Mouse (Mus musculus) embryonic facial prominence, embryonic 10.5 days (tissue): Measurements from ENCODE around the gene Emc8. TPM values are rescaled to one million over a fixed set of nuclear protein-coding genes. Genes with fewer than 3 reads are reported as not detected.

ENCODE experiments used
- DNase-seq: peaks from one replicate; pipeline ENCODE4 v3.0.0-alpha.2; 2017; ENCODE audit warnings: low spot score
- H3K27ac ChIP-seq: fragments of 300-500 bp; sonication (generic); replicated peaks from 2 replicates; pipeline ENCODE4 v1.5.1; 2016; ENCODE audit warnings: mild to moderate bottlenecking
- H3K27me3 ChIP-seq: fragments of 300-500 bp; sonication (generic); replicated peaks from 2 replicates; pipeline ENCODE4 v1.6.1; 2016; ENCODE audit warnings: low read depth, mild to moderate bottlenecking; ENCODE audit not compliant: poor library complexity, severe bottlenecking
- H3K36me3 ChIP-seq: fragments of 300-500 bp; sonication (generic); replicated peaks from 2 replicates; pipeline ENCODE4 v1.6.1; 2016; ENCODE audit warnings: mild to moderate bottlenecking, moderate library complexity
- H3K4me1 ChIP-seq: fragments of 300-500 bp; sonication (generic); 2 replicates; pipeline ENCODE4 v1.6.1; 2016
- H3K4me3 ChIP-seq: fragments of 300-500 bp; sonication (generic); 2 replicates; pipeline ENCODE4 v1.5.1; 2016; ENCODE audit warnings: mild to moderate bottlenecking, moderate library complexity
- H3K9me3 ChIP-seq: fragments of 300-500 bp; sonication (generic); 2 replicates; pipeline ENCODE4 v1.6.1; 2016; ENCODE audit warnings: mild to moderate bottlenecking
- WGBS: fragments of 180-500 bp; shearing (Covaris S2); methylation state at CpG from one replicate; pipeline ENCODE4 v1.1.7; 2016; 5-methylcytosine and 5-hydroxymethylcytosine counted together
- polyA plus RNA-seq: library from polyadenylated mRNA; unstranded; fragments of >200 nt; fragmentation: Nextera tagmentation; extraction: Ambion mirVana; gene quantifications from 2 replicates; pipeline ENCODE4 v1.2.1, GENCODE M21; 2016

Emc8 gene
- polyA plus RNA-seq, 1 experiment from 2014 or later, result 400 TPM

DNA sequence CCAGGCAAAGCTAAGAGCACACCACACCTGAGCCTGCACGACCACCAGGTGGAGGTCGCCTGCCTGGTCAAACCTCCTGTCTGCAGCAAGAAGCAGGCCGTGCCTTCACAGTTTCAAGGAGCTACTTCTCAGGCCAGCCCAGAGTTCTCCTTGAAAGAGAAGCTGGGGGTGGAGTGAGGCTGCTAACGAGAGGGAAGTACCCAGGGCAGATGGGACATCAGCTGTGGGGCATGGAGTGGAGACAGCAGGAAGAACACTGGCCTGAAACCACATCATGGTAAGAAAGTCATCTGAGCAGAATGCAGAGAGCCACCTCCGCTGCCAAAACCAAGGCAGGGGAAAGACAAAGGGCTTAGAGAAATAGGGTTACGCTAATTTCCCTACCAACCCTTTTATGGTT, 3.8 kb downstream of the Emc8 start:
- Histone ChIP-seq H3K27ac (no peak overlapping the region), H3K36me3 (peaks cover 43% of the 10 kb centered on the region), H3K27me3 (no peaks in the 10 kb centered on the region), H3K4me1 (peaks cover 41% of the 10 kb centered on the region), H3K9me3 (no peaks in the 10 kb centered on the region), H3K4me3 (no peak overlapping the region)
- DNase-seq, result no peak
- WGBS, result 86% methylated on average over 6 of the region's 6 CpGs

- Histone ChIP-seq H3K36me3 (peaks cover 88% of the 10 kb centered on the region), H3K27me3 (no peaks in the 10 kb centered on the region), H3K4me1 (no peaks in the 10 kb centered on the region), H3K4me3 (no peak overlapping the region), H3K9me3 (no peaks in the 10 kb centered on the region), H3K27ac (no peak overlapping the region)
- WGBS, result 91% methylated on average over 8 of the region's 8 CpGs
- no peak for DNase-seq
Measured at GRCm38 (mm10) chr8:120657415-120657814, 11.0 kb downstream of the Emc8 start.

GRCm38 (mm10) chr8:120656322-120657052, 11.9 kb downstream of the Emc8 start:
- peaks cover 94% of the 10 kb centered on the region for H3K36me3 ChIP-seq
- no peak overlapping the region for H3K4me3 ChIP-seq
- H3K27me3 ChIP-seq, result no peaks in the 10 kb centered on the region
- DNase-seq, result no peak
- no peaks in the 10 kb centered on the region for H3K9me3 ChIP-seq
- H3K27ac ChIP-seq, result no peak overlapping the region
- 90% methylated on average over 7 of the region's 7 CpGs for WGBS
- no peaks in the 10 kb centered on the region for H3K4me1 ChIP-seq

DNA sequence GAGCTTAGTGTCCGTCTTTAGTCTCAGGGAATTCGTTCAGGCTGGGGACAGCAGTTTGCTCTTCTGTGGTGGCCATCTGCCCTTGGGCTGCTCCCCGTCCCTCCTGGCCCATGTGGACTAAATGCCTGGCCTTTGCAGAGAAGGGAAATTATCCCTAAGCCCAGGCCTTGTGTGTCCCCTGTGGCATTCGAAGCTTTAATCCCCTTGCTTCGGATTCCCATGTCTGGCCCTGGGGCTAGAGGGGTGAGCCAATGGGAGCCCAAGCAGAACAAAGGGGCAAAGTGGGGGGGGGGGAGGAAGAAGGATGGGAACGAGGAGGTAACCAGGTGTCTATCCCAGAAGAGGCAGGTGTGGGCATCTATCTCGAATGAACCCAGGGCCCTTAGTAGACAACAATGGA, 20.8 kb downstream of the Emc8 start, which contains the start of gene 1190005I06Rik:
Gene 1190005I06Rik, minus strand, starts transcription at position 101 of the 400 bp plus-strand sequence.
- Histone ChIP-seq H3K27me3 (no peaks in the 10 kb centered on the region), H3K9me3 (no peaks in the 10 kb centered on the region), H3K36me3 (peaks cover 20% of the 10 kb centered on the region), H3K4me1 (peaks cover 12% of the 10 kb centered on the region), H3K4me3 (no peak within 1 kb of the TSS), H3K27ac (no peak within 1 kb of the TSS)
- no peak for DNase-seq
- WGBS, result 38% methylated on average over 7 of the region's 7 CpGs

DNA sequence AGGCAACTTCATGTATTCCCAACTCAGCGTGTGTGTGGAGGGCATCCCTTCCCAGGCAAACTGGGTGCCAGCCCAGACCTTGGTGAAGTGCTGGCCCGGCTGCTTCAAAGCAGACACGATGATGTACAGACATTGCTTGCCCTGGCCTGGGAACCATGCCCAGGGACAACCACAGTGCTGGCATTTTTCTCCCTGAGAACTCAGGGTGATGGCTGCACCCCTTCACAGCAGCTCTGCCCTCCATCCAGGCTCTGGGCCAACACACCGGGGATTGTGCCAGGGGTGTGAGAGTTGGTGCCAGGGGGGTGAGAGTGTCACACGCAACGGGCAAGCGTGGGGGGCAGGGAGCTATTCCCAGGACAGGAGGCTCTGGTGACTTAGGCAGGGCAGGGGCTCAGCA, 23.7 kb downstream of the Emc8 start:
- no peaks in the 10 kb centered on the region; the same call in 1 of the 2 replicates for H3K27me3 ChIP-seq
- no peak overlapping the region for H3K4me3 ChIP-seq
- H3K36me3 ChIP-seq, result no peaks in the 10 kb centered on the region; the same call in 1 of the 2 replicates
- peaks cover 19% of the 10 kb centered on the region for H3K4me1 ChIP-seq
- no peak overlapping the region for H3K27ac ChIP-seq
- H3K9me3 ChIP-seq, result no peaks in the 10 kb centered on the region
- 89% methylated on average over 7 of the region's 7 CpGs for WGBS
- no peak for DNase-seq

DNA sequence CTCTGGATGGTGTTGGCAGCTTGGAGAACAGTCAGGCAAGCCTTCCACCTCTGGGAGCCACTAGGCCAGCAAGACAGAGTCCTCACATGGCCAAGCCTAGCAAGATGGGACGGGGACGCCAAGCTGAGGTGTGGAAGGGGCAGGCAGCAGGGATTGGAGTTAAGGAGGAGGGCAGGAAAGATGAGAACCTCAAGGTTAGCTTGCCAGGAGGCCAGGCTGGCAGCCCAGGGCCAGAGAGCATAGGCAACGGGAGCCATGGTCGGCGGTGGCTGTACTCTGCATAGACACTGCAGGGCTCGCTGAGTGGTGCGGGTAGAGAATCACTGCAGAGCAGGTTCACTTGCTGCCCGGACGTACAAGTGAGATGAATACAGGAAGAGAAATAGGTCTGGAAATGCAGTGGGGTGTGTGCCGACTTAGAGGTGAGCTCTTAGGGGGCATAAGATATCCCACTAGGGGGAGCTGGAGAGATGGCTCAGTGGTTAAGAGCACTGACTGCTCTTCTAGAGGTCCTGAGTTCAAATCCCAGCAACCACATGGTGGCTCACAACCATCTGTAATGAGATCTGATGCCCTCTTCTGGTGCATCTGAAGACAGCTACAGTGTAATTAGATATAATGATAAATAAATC, 26.2 kb downstream of the Emc8 start:
- Histone ChIP-seq H3K27me3 (no peaks in the 10 kb centered on the region; the same call in 1 of the 2 replicates), H3K36me3 (no peaks in the 10 kb centered on the region), H3K9me3 (no peaks in the 10 kb centered on the region; the same call in 1 of the 2 replicates), H3K27ac (no peak overlapping the region), H3K4me1 (peaks cover 7% of the 10 kb centered on the region), H3K4me3 (no peak overlapping the region)
- no peak for DNase-seq
- 80% methylated on average over 10 of the region's 10 CpGs for WGBS

- peaks cover 7% of the 10 kb centered on the region for H3K4me1 ChIP-seq
- no peak for DNase-seq
- peaks cover 8% of the 10 kb centered on the region; the same call in 1 of the 2 replicates for H3K27me3 ChIP-seq
- no peaks in the 10 kb centered on the region; the same call in 1 of the 2 replicates for H3K9me3 ChIP-seq
- H3K36me3 ChIP-seq, result no peaks in the 10 kb centered on the region
- WGBS, result 38% methylated on average over 8 of the region's 8 CpGs
- H3K4me3 ChIP-seq, result no peak overlapping the region
- no peak overlapping the region for H3K27ac ChIP-seq
Measured at GRCm38 (mm10) chr8:120641245-120641644, 27.1 kb downstream of the Emc8 start.

- Histone ChIP-seq H3K27me3 (peaks cover 77% of the 10 kb centered on the region), H3K4me1 (peaks cover 37% of the 10 kb centered on the region), H3K9me3 (peaks cover 3% of the 10 kb centered on the region), H3K36me3 (no peaks in the 10 kb centered on the region), H3K27ac (peak overlapping the region; percentile 67; the same call in 1 of the 2 replicates), H3K4me3 (peak overlapping the region; percentile 74)
- DNase-seq, result peak; percentile 63
- under 1% methylated on average over 41 of the region's 42 CpGs for WGBS
Measured at GRCm38 (mm10) chr8:120634329-120634839, 34.0 kb downstream of the Emc8 start.

DNA sequence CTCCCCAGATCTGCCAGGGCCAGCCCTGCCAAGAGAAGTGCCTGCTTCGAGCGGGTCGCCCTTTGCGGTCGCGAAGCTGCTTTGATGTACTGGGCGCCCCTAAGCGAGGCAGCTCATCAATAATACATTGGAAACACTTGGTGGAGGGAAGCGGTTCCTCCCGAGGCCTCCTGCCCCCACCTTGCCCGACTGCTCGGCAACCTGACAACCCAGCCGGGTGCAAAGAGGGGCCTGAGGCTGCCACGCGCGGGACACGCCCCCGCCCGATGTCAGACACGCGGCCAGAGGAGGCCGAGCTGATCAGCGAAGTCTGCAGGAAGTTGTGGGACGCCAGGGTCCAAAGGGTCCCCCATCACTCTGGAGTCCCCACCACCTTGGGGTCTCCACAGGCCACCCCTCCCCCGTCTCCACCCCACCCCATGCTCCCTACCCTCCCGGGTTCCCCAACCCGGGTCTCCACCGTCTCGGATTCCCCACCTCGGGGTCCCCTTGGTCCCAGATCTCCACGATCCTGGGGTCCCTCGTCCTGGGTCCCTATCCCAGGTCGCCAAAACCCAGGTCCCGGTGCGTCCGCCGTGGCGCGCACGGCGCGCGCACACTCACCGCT, 34.6 kb downstream of the Emc8 start:
- WGBS, result 1% methylated on average over 44 of the region's 44 CpGs
- peaks cover 3% of the 10 kb centered on the region for H3K9me3 ChIP-seq
- H3K4me3 ChIP-seq, result peak overlapping the region; percentile 74
- H3K27me3 ChIP-seq, result peaks cover 82% of the 10 kb centered on the region
- peak overlapping the region; percentile 67; the same call in 1 of the 2 replicates for H3K27ac ChIP-seq
- peak; percentile 46 for DNase-seq
- H3K4me1 ChIP-seq, result peaks cover 39% of the 10 kb centered on the region
- no peaks in the 10 kb centered on the region for H3K36me3 ChIP-seq

DNA sequence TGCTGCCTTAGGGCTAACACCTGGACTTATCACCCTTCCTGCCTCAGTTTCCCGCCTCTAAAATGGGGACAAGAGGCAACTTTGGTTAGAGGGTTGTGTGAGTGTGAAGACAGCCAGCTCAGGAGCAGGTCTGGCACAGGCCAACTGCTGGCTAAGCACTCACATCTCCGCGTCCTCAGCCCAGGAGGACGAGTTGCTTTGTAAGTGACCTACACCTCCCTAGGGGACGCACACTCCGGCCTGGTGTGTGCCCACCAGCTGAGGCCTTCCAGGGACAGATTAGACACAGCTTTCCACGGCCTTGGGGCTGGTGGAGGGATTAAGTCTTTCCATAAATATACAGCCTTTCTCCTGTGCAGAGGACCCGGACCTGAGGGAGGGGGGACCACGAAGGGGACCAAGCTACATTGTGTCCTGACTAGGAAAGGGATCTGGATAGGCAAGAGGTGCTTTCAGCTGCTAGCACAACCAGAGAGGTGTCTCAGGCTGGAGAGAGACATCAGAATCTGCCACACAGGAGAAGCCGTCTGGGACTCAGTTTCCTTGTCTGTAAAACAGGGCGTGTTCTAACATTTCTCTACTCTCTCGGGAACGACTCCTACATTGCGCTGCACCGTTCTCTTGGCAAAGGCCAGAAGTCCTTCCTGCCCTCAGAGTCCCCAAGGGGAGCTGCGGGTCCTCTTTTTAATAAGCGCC, 35.3 kb downstream of the Emc8 start:
- 26% methylated on average over 17 of the region's 17 CpGs for WGBS
- DNase-seq, result no peak
- H3K4me1 ChIP-seq, result peaks cover 39% of the 10 kb centered on the region
- H3K36me3 ChIP-seq, result no peaks in the 10 kb centered on the region
- peaks cover 3% of the 10 kb centered on the region for H3K9me3 ChIP-seq
- peaks cover 82% of the 10 kb centered on the region for H3K27me3 ChIP-seq
- H3K4me3 ChIP-seq, result peak overlapping the region; percentile 74
- peak overlapping the region; percentile 67; the same call in 1 of the 2 replicates for H3K27ac ChIP-seq

DNA sequence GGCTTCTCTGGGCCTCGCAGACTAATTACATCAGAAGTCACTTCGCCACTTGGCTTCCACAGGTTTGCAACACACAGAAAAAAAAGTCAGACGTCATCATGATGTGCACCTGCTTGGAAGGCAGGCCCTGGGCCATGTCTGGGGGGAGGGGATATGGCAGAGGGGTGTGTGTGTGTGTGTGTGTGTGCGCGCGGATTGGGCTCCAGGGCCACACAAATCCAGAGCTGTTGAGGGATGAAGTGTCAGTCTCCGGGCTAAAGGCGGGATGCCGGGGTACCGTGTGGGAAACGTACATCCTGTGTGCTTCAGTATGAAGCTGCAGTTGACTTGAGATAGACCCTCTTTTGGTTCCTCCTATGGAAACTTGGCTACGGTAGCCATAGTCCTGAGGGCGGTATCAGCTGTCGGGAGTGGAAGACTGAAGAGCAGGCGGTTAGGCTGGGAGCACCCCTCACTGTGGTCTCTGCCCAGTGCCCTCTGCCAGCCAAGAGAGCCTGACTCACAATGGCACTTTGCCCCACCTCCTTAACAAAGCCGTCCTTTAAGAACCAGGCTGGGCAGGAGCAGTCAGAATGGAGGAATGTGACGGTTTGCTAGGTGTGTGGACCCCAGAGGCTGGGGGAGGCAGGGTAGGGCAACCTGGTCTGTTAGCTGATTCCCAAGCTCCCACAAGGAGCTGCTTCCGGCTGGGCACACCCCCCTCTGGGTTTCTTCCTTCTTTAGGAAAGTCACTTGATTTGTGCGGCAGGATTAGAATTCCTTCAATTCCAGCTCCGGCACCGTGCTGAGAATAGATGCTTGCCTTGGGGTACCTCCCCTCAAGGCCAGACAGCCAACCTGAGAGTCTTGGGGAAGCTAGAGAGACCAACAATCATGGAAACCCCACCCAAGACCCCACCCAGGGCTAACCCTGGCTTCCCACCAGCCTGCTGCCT, 36.7 kb downstream of the Emc8 start:
- H3K4me1 ChIP-seq, result peaks cover 39% of the 10 kb centered on the region
- H3K27me3 ChIP-seq, result peaks cover 79% of the 10 kb centered on the region
- DNase-seq, result no peak
- 76% methylated on average over 21 of the region's 21 CpGs for WGBS
- H3K9me3 ChIP-seq, result peaks cover 3% of the 10 kb centered on the region; the same call in 1 of the 2 replicates
- H3K4me3 ChIP-seq, result no peak overlapping the region
- H3K27ac ChIP-seq, result no peak overlapping the region
- no peaks in the 10 kb centered on the region for H3K36me3 ChIP-seq
